Mouse (Mus musculus) urinary bladder, postnatal 14 days (tissue): ENCODE measurements around the gene Spred1.

Experiments used
- DNase-seq: peaks from one replicate; pipeline ENCODE4 v3.0.0; 2021; ENCODE audit warnings: low spot score

The Spred1 gene

GRCm38 (mm10) chr2:117121212-117121983, at the start of gene Spred1:
Gene Spred1 (plus strand): TSS chr2:117121374.
- no peak for DNase-seq

GRCm38 (mm10) chr2:117071596-117071995, 49.6 kb upstream of the Spred1 start:
- no peak for DNase-seq

- DNase-seq, result no peak
These were observed 42.5 kb upstream of the Spred1 start for GRCm38 (mm10) chr2:117078711-117079110.

- DNase-seq, result no peak
These were observed 41.6 kb upstream of the Spred1 start for GRCm38 (mm10) chr2:117079621-117080020.

- DNase-seq, result no peak
These were observed 35.0 kb upstream of the Spred1 start for GRCm38 (mm10) chr2:117086002-117086765.

- no peak for DNase-seq
These were observed 34.3 kb upstream of the Spred1 start for GRCm38 (mm10) chr2:117086766-117087457.

GRCm38 (mm10) chr2:117087458-117087820, 33.7 kb upstream of the Spred1 start:
- DNase-seq, result no peak

- DNase-seq, result no peak
These were observed 31.7 kb upstream of the Spred1 start for GRCm38 (mm10) chr2:117089482-117089881.

GRCm38 (mm10) chr2:117090061-117090460, 31.1 kb upstream of the Spred1 start:
- no peak for DNase-seq

GRCm38 (mm10) chr2:117092946-117093401, 28.2 kb upstream of the Spred1 start:
- DNase-seq, result no peak

- no peak for DNase-seq
These were observed 25.7 kb upstream of the Spred1 start for GRCm38 (mm10) chr2:117095491-117095890.

- DNase-seq, result no peak
These were observed 23.9 kb upstream of the Spred1 start for GRCm38 (mm10) chr2:117097305-117097704.

GRCm38 (mm10) chr2:117099316-117099715, 21.9 kb upstream of the Spred1 start:
- no peak for DNase-seq

GRCm38 (mm10) chr2:117103461-117103860, 17.7 kb upstream of the Spred1 start:
- DNase-seq, result no peak

GRCm38 (mm10) chr2:117105407-117105806, 15.8 kb upstream of the Spred1 start:
- no peak for DNase-seq

- DNase-seq, result no peak
These were observed 13.1 kb upstream of the Spred1 start for GRCm38 (mm10) chr2:117108059-117108458.

- no peak for DNase-seq
These were observed 11.9 kb upstream of the Spred1 start for GRCm38 (mm10) chr2:117109296-117109695.

- no peak for DNase-seq
These were observed 10.8 kb upstream of the Spred1 start for GRCm38 (mm10) chr2:117110355-117110866.

GRCm38 (mm10) chr2:117113262-117113661, 7.9 kb upstream of the Spred1 start:
- DNase-seq, result no peak

- DNase-seq, result no peak
These were observed 7.4 kb upstream of the Spred1 start for GRCm38 (mm10) chr2:117113762-117114161.

GRCm38 (mm10) chr2:117118516-117118915, 2.7 kb upstream of the Spred1 start:
- no peak for DNase-seq
